ENCODE assay signal across 8 mouse cellular contexts in genomic region chr19:57117751-57118150, GRCm38 (mm10).
DNase-seq lines count a peak whose midpoint lies in the region; ATAC-seq and TF ChIP-seq lines count a peak whose summit lies in the region.

No protein-coding gene starts in this region.

- H3K9me3 ChIP-seq in lung, postnatal 0 days (ENCODE audit: low read length), result no peaks in the 10 kb centered on the region
- no peaks in the 10 kb centered on the region for H3K9me3 ChIP-seq in limb, embryonic 12.5 days

- H3K27me3 ChIP-seq in lung, postnatal 0 days (replicated peaks; ENCODE audit: insufficient read depth, low read length), result no peaks in the 10 kb centered on the region
- 0 out of 2 replicates have a peak, but pooled peaks cover 3% of the 10 kb centered on the region for H3K27me3 ChIP-seq in limb, embryonic 12.5 days
- no peaks in the 10 kb centered on the region for H3K27me3 ChIP-seq in splenic B cell, adult 2 months (ENCODE audit: control insufficient read depth, insufficient read depth, low read length, poor library complexity, severe bottlenecking)

- peaks cover 17% of the 10 kb centered on the region for H3K4me1 ChIP-seq in lung, postnatal 0 days (ENCODE audit: insufficient read depth, low read depth, low read length)
- peaks cover 43% of the 10 kb centered on the region for H3K4me1 ChIP-seq in limb, embryonic 12.5 days (replicated peaks)

- 25% methylated on average over 6 of the region's 6 CpGs for WGBS in lung, postnatal 0 days
- 49% methylated on average over 6 of the region's 6 CpGs for WGBS in limb, embryonic 12.5 days

- H3K27ac ChIP-seq in lung, postnatal 0 days (ENCODE audit: low read length), result no peak overlapping the region
- no peak overlapping the region for H3K27ac ChIP-seq in limb, embryonic 12.5 days

- peak overlapping the region; percentile 23; the same call in 1 of the 2 replicates for H3K4me3 ChIP-seq in lung, postnatal 0 days (ENCODE audit: low read depth, low read length)
- no peak overlapping the region; the same call in 1 of the 2 replicates for H3K4me3 ChIP-seq in limb, embryonic 12.5 days (replicated peaks)

- ATAC-seq in lung, postnatal 0 days, result no peak
- ATAC-seq in limb, embryonic 12.5 days (ENCODE audit: insufficient number of reproducible peaks, insufficient read depth, low FRiP score, low TSS enrichment, low read depth), result no peak
- no peak for ATAC-seq in frontal cortex, adult (ENCODE audit: low TSS enrichment)

- H3K4me2 ChIP-seq in lung, postnatal 0 days (replicated peaks; ENCODE audit: low read depth, low read length), result peak overlapping the region; percentile 52
- H3K4me2 ChIP-seq in limb, embryonic 12.5 days, result peak overlapping the region; percentile 62

- DNase-seq in embryo, embryonic 10 days (ENCODE audit: low spot score), result peak; percentile 56
- no peak for DNase-seq in embryo, embryonic 11 days
- DNase-seq in lung, postnatal 0 days (ENCODE audit: low spot score), result no peak
- no peak for DNase-seq in lung, postnatal 4 days
- peak; percentile 49 for DNase-seq in splenic B cell, adult 2 months (ENCODE audit: low read depth, low spot score)
- no peak for DNase-seq in adrenal gland, postnatal 36 days

- TF ChIP-seq CTCF in lung, postnatal 0 days (IDR thresholded peaks at IDR 0.05), result no peak

- peaks cover 7% of the 10 kb centered on the region; the same call in 1 of the 2 replicates for H3K36me3 ChIP-seq in lung, postnatal 0 days (ENCODE audit: insufficient read depth, low read length)
- H3K36me3 ChIP-seq in limb, embryonic 12.5 days, result no peaks in the 10 kb centered on the region
- H3K36me3 ChIP-seq in splenic B cell, adult 2 months (ENCODE audit: control insufficient read depth, insufficient read depth, low read length, poor library complexity, severe bottlenecking), result peaks cover 3% of the 10 kb centered on the region; the same call in 1 of the 2 replicates

- no peak overlapping the region for H3K9ac ChIP-seq in lung, postnatal 0 days (replicated peaks; ENCODE audit: low read depth)
- H3K9ac ChIP-seq in limb, embryonic 12.5 days (replicated peaks), result no peak overlapping the region

- no peak for TF ChIP-seq EP300 in lung, postnatal 0 days (IDR thresholded peaks at IDR 0.05)

Comparison
In these comparisons a context has a peak if more than half of its experiments do, and no peak if none do; other contexts are left out.
1. DNase-seq: peak in embryo, embryonic 10 days (single experiment) and splenic B cell, adult 2 months (single experiment); none in embryo, embryonic 11 days (single experiment), lung, postnatal 0 days (single experiment), lung, postnatal 4 days (0 of 2) and adrenal gland, postnatal 36 days (0 of 2).